Mouse (Mus musculus): ENCODE measurements around the gene Tox2. TPM values are rescaled to one million over a fixed set of nuclear protein-coding genes. Genes with fewer than 3 reads are reported as not detected.

Tox2 gene
- polyA plus RNA-seq, 1 experiment from 2014 or later = 32.2 TPM

DNA sequence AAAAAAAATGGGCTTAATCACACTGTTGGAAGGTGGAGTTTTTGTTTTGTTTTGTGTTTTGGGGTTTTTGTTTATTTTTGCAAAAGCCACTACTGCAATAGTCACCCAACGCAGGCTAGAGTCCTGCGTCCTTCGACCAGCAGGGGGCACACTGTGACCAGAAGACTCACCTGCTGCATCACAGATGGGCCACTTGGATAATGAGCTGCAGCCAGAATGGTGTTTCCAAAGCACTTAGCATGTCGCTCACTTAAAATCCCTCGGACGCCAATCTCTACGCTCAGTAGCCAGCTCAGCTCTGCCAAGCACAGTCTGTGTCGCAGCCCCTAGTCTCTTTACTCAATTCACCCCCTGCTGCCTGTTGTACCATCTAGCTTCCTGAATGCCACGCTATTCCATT, 137.3 kb downstream of the Tox2 start:
- H3K9ac ChIP-seq = no peak overlapping the region
- no peak overlapping the region for H3K27ac ChIP-seq (replicated peaks)
- peaks cover 8% of the 10 kb centered on the region for H3K4me1 ChIP-seq (replicated peaks)
- H3K27me3 ChIP-seq = peaks cover 51% of the 10 kb centered on the region
- WGBS = 26% methylated on average over 9 of the region's 9 CpGs
- peak; percentile 59; the same call in 1 of the 2 replicates for ATAC-seq (ENCODE audit: low FRiP score, low read depth)
- no peak overlapping the region for H3K4me3 ChIP-seq
- H3K9me3 ChIP-seq = no peaks in the 10 kb centered on the region
- no peak overlapping the region for H3K4me2 ChIP-seq
- H3K36me3 ChIP-seq = no peaks in the 10 kb centered on the region

DNA sequence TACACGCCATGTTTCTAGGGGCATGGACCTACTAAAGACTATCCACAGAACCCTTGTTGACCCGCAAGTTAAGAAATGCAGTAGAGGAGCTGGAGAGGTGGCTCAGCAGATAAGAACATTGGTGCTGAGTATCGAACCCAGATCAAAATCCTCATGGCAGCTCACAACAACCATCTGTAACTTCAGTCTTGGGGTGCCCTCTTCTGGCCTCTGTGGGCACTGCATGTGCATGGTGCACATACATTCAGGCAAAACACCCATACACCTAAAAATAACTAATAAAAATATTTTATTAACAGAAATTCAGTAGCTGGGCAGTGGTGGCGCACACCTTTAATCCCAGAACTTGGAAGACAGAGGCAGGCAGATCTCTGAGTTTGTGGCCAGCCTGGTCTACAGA, 140.7 kb downstream of the Tox2 start:
- WGBS = 89% methylated on average over 4 of the region's 4 CpGs
- no peak for ATAC-seq (ENCODE audit: low FRiP score, low read depth)
- Histone ChIP-seq H3K36me3 (no peaks in the 10 kb centered on the region), H3K4me3 (no peak overlapping the region), H3K4me2 (no peak overlapping the region), H3K27ac (replicated peaks) (no peak overlapping the region), H3K4me1 (replicated peaks) (peaks cover 8% of the 10 kb centered on the region), H3K9ac (no peak overlapping the region), H3K9me3 (no peaks in the 10 kb centered on the region), H3K27me3 (peaks cover 30% of the 10 kb centered on the region)

DNA sequence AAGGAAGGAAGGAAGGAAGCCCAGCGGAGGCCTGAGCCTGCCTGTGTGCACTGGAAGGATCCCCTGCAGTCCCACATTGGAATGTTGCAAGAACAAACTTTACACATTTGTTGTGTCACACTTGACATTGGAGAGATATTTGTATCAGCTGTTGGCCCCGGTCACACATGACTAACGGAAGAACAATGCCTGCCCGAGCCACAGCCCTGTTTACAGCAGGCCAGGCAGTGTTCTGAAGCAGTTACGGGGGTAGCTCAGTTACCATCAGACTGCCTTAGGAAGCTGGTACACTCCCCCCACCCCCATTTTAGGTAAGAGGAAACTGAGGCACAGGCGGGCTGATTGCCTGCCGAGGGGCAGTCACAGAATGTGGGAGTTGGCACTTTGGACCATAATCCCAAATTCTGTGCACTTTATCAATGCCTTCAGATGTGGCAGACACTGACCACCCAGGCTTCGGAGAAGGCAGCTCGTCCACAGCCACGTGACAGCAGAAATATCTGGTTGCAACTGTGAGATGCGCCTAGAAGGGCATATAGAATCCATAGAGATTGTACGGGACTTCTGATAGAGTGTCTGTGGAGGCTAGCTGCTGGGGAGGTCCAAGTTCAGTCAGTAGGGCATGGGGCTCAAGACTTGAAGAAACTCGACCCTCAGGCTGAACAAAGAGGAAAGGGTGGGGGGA, 142.2 kb downstream of the Tox2 start:
- no peak for ATAC-seq (ENCODE audit: low FRiP score, low read depth)
- Histone ChIP-seq H3K4me1 (replicated peaks) (peaks cover 9% of the 10 kb centered on the region), H3K9me3 (no peaks in the 10 kb centered on the region), H3K4me3 (no peak overlapping the region), H3K4me2 (no peak overlapping the region), H3K36me3 (no peaks in the 10 kb centered on the region), H3K27me3 (peaks cover 16% of the 10 kb centered on the region), H3K9ac (no peak overlapping the region), H3K27ac (replicated peaks) (no peak overlapping the region)
- WGBS = 77% methylated on average over 13 of the region's 13 CpGs

DNA sequence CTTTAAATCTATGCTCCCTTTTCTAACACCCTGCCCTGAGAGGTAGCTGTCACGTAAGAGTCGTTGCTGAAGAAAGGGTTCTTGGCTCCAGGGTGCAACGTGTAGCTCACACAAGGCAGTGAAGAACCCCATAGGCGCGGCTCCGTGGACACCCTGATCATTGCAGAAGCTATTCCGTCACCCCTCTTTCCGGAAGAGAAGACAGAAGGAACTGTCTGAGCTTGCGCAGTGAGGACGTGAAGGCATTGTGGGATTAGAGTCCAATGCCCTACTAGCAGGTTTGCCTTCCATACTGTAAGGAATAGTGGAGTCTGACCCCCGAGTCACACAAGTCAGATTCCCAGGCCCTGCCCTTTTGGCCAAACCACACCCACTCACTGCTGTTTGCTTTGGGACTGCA, 143.6 kb downstream of the Tox2 start:
- ATAC-seq (ENCODE audit: low FRiP score, low read depth) = no peak
- 84% methylated on average over 11 of the region's 11 CpGs for WGBS

DNA sequence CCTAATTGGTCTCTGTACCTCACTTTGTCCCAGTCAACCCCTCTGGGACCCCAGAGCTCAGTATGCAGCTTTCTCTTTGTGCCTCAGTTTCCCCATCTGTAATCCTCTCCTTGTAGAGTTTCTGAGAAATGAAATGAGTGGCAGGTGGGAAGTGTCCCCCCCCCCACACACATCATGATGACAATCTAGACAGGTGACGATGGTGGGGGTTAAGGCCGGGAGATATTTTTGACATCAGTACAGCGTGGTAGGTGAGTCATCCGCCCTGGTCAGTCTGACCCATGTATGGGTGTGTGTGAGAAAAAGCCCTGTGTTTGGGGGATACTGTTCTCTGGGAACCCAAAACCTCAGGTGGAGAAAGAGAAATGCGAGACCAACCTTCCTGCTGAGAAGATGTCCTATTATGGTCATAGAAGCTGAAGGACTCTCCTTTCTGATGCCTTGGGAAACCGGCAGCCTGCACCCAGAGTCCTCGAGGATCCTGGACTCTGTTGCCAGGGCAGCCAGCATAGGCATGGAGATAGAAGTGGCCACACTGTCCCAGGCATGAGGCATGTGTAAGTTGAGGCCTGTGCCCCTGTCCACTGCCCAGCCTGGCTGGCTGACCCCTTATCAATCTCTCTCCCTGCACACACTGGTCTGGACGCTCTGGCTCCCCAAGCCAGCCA, 144.7 kb downstream of the Tox2 start:
- Histone ChIP-seq H3K27ac (replicated peaks) (no peak overlapping the region), H3K4me1 (replicated peaks) (peaks cover 9% of the 10 kb centered on the region), H3K27me3 (0 out of 2 replicates have a peak, but pooled peaks cover 3% of the 10 kb centered on the region), H3K4me3 (no peak overlapping the region), H3K4me2 (no peak overlapping the region), H3K9me3 (no peaks in the 10 kb centered on the region), H3K9ac (no peak overlapping the region), H3K36me3 (no peaks in the 10 kb centered on the region)
- no peak for ATAC-seq (ENCODE audit: low FRiP score, low read depth)
- WGBS = 82% methylated on average over 8 of the region's 8 CpGs

More for the DNA sequence above, 143.6 kb downstream of the Tox2 start:
- Histone ChIP-seq H3K4me3 (no peak overlapping the region), H3K9me3 (no peaks in the 10 kb centered on the region), H3K9ac (no peak overlapping the region), H3K27me3 (0 out of 2 replicates have a peak, but pooled peaks cover 3% of the 10 kb centered on the region), H3K4me1 (replicated peaks) (peaks cover 9% of the 10 kb centered on the region), H3K36me3 (no peaks in the 10 kb centered on the region), H3K4me2 (no peak overlapping the region), H3K27ac (replicated peaks) (no peak overlapping the region)

DNA sequence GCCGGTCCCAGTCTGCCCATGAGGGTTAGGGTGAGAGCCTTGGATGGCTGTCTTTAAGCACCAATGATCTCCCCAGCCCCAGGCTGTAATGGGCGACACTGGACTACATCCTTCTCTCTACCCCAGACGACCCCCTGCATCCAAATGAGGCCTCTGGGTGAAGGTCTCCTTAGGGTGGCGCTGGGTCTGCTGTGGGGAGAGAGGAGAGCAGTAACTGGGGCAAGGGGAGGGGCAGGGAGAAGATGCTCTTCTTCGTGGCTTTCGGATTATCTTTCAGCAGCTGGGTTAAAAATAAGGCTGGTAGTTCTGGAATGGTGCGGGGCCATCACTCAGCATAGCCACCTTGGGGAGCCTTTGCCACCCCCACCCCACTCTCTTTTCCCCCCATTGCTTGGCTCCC, 145.8 kb downstream of the Tox2 start:
- no peaks in the 10 kb centered on the region for H3K9me3 ChIP-seq
- H3K27me3 ChIP-seq = 0 out of 2 replicates have a peak, but pooled peaks cover 3% of the 10 kb centered on the region
- 74% methylated on average over 7 of the region's 7 CpGs for WGBS
- no peak for ATAC-seq (ENCODE audit: low FRiP score, low read depth)
- no peaks in the 10 kb centered on the region for H3K36me3 ChIP-seq
- H3K4me1 ChIP-seq (replicated peaks) = peaks cover 9% of the 10 kb centered on the region
- no peak overlapping the region for H3K27ac ChIP-seq (replicated peaks)
- H3K4me2 ChIP-seq = no peak overlapping the region
- H3K9ac ChIP-seq = no peak overlapping the region
- H3K4me3 ChIP-seq = no peak overlapping the region

DNA sequence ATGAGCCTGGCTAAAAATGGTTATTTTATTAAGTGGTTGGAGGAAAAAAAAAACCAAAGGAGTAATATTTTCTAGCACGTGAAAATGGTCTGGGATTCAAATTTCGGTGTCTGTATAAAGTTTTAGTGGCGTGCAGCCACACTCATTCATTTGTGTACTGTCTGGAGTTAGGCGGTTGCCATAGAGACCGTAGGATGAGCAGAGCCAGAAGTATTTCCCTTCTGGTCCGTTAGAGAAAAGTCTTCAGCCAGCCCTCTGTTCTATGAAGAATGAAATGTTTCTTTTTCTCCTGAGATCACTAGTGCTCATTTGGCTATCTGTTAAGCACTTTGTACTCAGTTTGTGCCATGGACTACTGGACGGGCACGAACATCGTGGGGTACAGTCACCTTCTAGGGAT, 146.5 kb downstream of the Tox2 start:
- H3K9ac ChIP-seq = no peak overlapping the region
- WGBS = 53% methylated on average over 9 of the region's 9 CpGs
- peaks cover 9% of the 10 kb centered on the region for H3K4me1 ChIP-seq (replicated peaks)
- no peaks in the 10 kb centered on the region for H3K9me3 ChIP-seq
- no peaks in the 10 kb centered on the region for H3K36me3 ChIP-seq
- ATAC-seq (ENCODE audit: low FRiP score, low read depth) = no peak
- H3K27ac ChIP-seq (replicated peaks) = no peak overlapping the region
- H3K27me3 ChIP-seq = 0 out of 2 replicates have a peak, but pooled peaks cover 3% of the 10 kb centered on the region
- H3K4me3 ChIP-seq = no peak overlapping the region
- H3K4me2 ChIP-seq = no peak overlapping the region

DNA sequence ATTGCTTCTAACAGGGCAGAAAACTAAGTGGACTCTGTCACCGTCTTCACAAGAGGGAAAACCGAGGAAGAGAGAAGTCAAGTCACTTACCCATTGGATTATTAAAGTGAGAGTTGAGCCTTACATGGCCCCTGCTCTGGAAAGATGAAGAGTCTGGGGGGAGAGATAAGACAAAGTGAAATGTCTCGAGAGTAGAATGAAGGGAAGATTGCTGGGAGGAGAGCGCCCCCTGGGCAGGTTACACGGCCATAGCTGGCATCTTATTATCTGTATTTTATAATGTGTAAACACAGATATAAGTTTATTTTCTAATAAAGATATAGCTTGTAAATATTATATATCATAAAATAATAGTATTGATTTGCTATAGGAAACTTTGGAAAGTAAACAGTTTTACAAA, 147.5 kb downstream of the Tox2 start:
- ATAC-seq (ENCODE audit: low FRiP score, low read depth) = no peak
- Histone ChIP-seq H3K4me3 (no peak overlapping the region), H3K27me3 (no peaks in the 10 kb centered on the region), H3K9ac (no peak overlapping the region), H3K9me3 (no peaks in the 10 kb centered on the region), H3K4me2 (no peak overlapping the region), H3K4me1 (replicated peaks) (peaks cover 9% of the 10 kb centered on the region), H3K36me3 (no peaks in the 10 kb centered on the region), H3K27ac (replicated peaks) (no peak overlapping the region)
- 62% methylated on average over 5 of the region's 5 CpGs for WGBS

DNA sequence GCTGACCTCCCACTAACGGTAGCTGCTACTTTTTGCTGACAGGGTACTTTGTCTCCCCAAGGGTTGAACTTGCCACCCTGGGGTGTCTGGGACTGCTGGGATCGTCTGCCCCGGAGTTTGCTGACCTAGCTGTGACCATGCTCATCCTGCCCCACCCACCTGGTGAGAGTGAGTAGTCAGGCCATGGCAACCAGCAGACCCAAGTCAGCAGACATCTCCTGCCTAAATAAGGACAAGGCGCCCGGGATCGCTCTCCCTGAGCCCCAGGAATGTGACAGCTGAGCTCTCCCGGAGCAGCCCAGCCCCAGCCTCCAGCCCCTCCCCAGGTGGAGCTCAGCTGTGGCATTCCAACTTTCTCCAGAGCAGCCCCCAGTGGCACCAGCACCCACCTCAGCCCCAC, 150.8 kb downstream of the Tox2 start:
- Histone ChIP-seq H3K27me3 (no peaks in the 10 kb centered on the region), H3K4me1 (replicated peaks) (peaks cover 9% of the 10 kb centered on the region), H3K9ac (no peak overlapping the region), H3K27ac (replicated peaks) (no peak overlapping the region), H3K9me3 (no peaks in the 10 kb centered on the region), H3K4me2 (no peak overlapping the region), H3K4me3 (no peak overlapping the region), H3K36me3 (no peaks in the 10 kb centered on the region)
- ATAC-seq (ENCODE audit: low FRiP score, low read depth) = no peak
- WGBS = 19% methylated on average over 7 of the region's 7 CpGs

DNA sequence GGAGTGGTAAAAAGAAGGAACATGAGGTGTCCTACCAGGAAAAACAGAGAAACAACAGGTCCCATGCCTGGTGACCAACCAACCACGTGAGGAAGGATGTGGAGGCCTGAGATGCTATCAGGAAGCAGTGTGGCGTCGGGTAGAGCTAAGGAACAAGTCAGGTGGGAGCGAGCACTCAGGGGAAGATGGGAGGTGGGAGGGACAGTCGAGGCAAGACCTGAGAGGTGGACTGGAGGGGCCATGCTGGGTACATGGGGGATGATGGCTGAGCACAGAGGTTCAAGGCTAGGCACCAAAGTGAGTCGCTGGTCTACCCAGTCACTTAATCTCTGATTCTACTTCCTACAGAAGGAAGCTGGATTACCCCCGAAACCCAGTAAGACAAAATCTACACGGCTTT, 152.7 kb downstream of the Tox2 start:
- H3K4me3 ChIP-seq = no peak overlapping the region
- no peaks in the 10 kb centered on the region for H3K4me1 ChIP-seq (replicated peaks)
- no peak overlapping the region for H3K27ac ChIP-seq (replicated peaks)
- no peak overlapping the region for H3K4me2 ChIP-seq
- ATAC-seq (ENCODE audit: low FRiP score, low read depth) = no peak
- no peak overlapping the region for H3K9ac ChIP-seq
- no peaks in the 10 kb centered on the region for H3K27me3 ChIP-seq
- H3K9me3 ChIP-seq = no peaks in the 10 kb centered on the region
- H3K36me3 ChIP-seq = no peaks in the 10 kb centered on the region
- WGBS = 81% methylated on average over 8 of the region's 8 CpGs

DNA sequence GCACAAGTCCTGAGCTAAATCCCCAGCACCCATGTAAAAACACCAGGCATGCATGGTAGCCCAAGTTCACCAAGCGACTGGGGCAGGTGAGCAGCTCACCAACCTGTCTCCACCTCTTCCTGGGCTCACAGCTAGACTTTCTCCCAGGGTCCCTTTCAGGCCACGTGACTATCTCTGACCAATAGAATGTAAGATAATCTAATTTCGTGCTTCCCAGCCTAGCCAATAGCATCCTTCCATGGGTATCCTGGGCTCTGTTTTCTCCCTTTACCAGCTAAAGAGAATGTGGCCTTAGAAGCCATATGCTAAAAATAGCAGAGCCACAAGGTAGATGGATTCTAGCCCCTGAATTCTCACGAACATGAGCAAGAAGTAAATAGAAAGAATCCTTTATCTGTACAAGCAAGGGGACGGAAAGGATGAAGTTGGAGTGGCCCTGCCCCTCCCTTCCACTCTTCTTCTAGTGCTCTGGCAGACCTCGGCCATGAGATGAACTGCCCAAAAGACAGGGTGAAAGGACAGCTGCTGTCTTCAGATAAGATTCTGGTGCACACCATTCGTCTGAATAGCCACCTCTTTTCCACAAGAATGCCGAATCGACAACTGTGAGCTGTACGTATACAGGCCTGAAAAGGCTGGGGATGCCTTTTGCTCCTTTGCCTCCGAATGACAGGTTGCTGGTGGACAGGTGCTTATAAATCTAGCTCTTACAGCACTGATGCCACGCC, 153.4 kb downstream of the Tox2 start:
- H3K9ac ChIP-seq = no peak overlapping the region
- ATAC-seq (ENCODE audit: low FRiP score, low read depth) = no peak
- H3K4me3 ChIP-seq = no peak overlapping the region

DNA sequence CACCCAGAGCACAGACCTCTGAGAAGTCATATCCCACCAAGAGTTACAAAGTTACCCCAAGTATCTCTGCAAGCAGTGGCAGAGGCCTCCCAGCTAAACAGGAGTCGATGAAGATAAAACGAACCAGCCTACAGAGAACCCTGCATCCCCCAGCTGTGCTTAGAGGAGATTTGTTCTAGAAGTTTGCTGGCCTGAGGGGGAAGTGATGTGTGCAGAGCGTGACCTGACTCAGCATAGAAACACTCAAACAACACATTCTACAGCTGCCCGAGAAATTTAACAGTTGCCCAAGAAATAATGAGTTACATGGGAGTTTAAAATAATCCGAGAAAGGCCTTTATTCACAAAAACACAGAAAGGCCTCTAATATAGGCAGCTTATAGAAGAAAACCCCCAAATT, 155.7 kb downstream of the Tox2 start:
- no peak overlapping the region for H3K9ac ChIP-seq
- no peak overlapping the region for H3K4me2 ChIP-seq
- H3K27me3 ChIP-seq = no peaks in the 10 kb centered on the region
- no peaks in the 10 kb centered on the region for H3K9me3 ChIP-seq
- H3K4me1 ChIP-seq (replicated peaks) = no peaks in the 10 kb centered on the region
- no peak overlapping the region for H3K4me3 ChIP-seq
- no peak for ATAC-seq (ENCODE audit: low FRiP score, low read depth)
- no peak overlapping the region for H3K27ac ChIP-seq (replicated peaks)
- WGBS = 86% methylated on average over 5 of the region's 5 CpGs
- no peaks in the 10 kb centered on the region for H3K36me3 ChIP-seq

More for the DNA sequence above, 153.4 kb downstream of the Tox2 start:
- WGBS = 87% methylated on average over 12 of the region's 12 CpGs
- H3K9me3 ChIP-seq = no peaks in the 10 kb centered on the region
- no peaks in the 10 kb centered on the region for H3K4me1 ChIP-seq (replicated peaks)
- no peak overlapping the region for H3K27ac ChIP-seq (replicated peaks)
- H3K27me3 ChIP-seq = no peaks in the 10 kb centered on the region
- H3K36me3 ChIP-seq = no peaks in the 10 kb centered on the region
- no peak overlapping the region for H3K4me2 ChIP-seq

Data from hindbrain, embryonic 15.5 days (tissue).